Mouse (Mus musculus): ENCODE results near the gene Pex1. TPM values are rescaled to one million over a fixed set of nuclear protein-coding genes. Genes with fewer than 3 reads are reported as not detected.
"Not testable (repeated sequence)": the region's sequence is repeated elsewhere in the genome, so short reads cannot be mapped to it uniquely, and the experiment has no call there.

Pex1 gene
- total RNA-seq, 2 experiments from 2014 or later, result 10.4 to 11.6 TPM

DNA sequence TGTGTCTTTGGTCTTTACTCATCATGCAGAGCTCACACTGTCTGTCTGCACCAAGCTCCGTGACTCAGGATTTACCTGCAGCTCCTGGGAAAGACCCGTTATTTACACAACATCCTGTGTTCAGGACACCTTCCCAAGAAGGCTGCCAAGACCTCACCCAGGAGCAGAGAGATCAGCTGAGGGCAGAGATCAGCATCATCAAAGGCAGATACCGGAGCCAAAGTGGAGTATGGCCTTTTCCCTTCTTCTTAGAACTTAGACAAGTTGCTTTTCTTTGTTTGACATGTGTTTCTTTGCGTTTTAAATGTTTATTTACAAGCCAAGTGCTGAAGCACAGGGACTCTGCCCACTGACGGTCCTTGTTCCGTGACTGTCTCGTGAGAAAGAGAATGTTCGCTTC lies 39.4 kb downstream of the Pex1 start:
- no peak for DNase-seq (ENCODE audit: low spot score in 2 of 2)

DNA sequence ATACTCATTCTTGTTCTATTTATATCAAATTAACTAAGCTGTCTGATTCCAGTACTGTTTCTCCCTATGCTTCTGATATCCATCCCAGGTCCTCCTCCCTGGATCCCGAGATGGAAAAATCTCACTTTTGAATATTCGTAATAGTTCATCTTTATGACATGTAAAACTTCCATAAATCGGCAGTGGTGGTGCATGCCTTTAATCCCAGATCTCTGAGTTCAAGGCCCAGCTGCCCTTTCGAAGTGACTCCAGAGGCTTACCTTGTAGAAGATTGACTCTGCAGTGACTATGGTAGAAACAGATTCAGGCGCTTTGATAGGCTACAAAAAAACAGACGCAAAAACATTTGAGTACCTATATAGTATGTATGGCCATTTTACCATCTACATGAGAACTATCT lies 48.8 kb downstream of the Pex1 start:
- DNase-seq (ENCODE audit: low spot score in 2 of 2), result no peak

- DNase-seq (ENCODE audit: low spot score in 2 of 2), result no peak
These were observed 49.5 kb downstream of the Pex1 start for GRCm38 (mm10) chr5:3645326-3645725.

DNA sequence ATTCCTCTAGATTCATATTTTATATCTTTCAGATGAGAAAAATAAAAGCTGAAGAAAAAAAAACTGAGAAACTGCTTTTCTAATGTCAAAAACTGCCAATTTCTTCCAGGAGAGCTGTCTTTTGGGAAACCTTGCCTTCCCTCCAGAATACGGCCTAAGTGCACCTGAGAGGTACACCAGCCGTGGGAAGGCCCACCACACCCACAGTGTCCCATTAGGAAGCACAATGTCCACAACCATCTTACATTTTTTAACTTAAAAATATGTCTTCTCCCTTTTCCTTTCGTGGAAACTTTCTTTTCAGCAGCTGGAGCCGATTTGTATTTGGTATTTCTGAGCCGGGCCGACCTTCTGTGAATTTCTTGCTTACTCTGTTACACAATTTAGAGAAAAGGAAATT lies 50.7 kb downstream of the Pex1 start:
- DNase-seq (ENCODE audit: low spot score in 2 of 2), result no peak

GRCm38 (mm10) chr5:3646991-3647707 lies 51.3 kb downstream of the Pex1 start:
- DNase-seq (ENCODE audit: low spot score in 2 of 2), result peak in 1 of 2 experiments; percentile 38

DNA sequence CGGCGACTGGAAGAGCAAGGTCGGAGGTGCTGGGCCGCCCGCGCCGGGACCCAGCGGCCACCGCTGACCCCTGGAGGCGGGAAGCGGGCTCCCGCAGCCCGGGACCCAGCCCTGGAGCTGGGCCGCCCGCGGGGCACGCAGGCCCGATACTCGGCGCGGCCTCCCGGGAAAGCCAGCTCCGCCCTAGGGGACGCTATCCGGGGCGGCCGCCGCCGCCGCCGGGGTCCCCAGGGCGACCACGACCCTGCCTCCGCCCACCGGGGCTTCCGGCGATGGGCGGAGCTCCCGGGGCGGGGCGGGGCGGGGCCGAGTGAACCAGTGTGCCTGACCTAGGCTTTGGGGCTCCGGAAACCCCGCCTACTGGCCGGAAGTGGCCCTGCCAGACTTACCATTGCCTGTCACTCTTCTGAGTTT lies 51.8 kb downstream of the Pex1 start:
- DNase-seq (ENCODE audit: low spot score in 2 of 2), result peak; percentile 51 to 84

DNA sequence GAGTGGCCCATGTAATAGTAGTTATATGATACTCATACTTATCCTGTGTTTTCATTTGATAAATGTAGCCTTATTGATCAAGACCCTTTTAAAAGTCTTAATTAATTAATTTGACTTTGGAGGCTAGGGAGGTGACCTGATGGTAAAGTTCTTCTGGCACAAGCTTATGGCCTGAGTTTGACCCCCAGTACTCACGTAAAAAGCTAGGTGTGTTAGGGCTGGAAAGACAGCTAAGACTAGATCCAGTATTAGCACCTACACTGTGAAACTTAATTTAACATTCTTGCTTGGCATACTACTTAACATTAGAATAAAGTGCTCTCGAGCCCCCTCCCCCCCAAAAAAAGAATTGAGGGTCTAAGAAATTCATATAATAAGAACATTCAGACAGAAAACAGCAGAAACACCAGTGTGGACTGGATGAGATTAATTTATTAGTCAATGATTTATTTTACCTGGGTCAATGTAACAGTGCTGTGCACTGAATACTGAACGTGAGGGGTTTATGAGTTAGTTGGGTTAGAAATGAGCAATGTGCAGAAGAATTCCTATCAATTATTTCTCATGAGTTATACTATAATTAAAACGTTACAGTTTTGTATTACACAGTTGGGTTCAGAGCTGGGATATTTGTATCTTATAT lies 52.5 kb downstream of the Pex1 start:
- DNase-seq (ENCODE audit: low spot score in 2 of 2), result no peak

DNA sequence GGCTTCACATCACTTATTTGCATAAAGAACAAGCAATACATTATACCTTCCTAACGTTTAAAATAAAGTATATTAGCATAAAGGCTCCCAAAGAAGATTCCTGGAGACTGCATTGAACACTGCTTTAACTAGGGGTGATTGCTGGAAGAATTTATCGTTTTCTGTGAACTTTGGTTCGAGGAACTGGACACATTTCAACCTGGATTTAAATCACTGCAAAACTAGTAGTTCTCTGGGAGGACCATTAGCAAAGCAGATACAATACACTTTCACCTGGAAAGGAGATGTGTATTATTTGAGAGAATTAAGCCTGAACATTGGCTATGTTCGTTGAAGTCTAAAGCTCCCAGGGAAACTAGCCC lies 53.0 kb downstream of the Pex1 start:
- DNase-seq (ENCODE audit: low spot score in 2 of 2), result no peak

DNA sequence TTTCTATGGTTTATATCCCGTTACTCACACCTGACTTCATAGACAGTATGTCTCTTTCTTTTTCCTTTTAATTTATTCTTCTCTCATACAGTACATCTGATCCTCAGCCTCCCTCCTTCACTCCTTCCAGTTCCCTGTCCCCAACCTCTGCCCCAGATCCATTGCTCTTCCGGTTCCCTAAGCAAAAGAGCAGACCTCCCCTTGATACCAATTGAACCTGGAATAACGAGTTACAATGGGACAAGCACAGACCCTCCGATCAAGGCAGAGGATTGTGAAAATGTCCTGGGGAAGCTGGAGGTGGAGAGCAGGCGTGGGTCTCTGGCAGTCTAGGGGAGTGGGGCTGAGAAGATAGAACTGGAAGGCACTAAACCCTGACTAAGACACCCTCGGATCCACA lies 55.0 kb downstream of the Pex1 start, which contains the start of gene Tmbim7:
Tmbim7 (plus strand) TSS at position 301 of the 400 bp plus-strand sequence.
- no peak for DNase-seq (ENCODE audit: low spot score in 2 of 2)

DNA sequence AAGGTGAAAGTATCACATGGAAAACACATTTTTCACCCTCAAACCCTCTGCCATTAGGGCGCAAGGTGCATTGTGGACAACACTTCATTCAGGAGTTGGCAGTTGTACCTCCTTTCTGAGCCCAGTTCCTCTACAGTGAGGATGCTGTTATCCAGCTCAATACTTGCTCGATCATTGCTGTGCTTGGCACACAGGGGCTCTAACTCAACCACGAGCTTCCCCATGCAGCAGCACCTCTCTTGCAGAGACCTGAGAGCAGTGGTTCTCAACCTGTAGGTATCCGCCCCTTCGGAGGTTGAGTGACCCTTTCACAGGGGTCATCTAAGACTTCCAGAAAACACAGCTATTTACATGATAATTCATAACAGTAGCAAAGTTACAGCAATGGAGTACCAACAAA lies 55.8 kb downstream of the Pex1 start:
- DNase-seq (ENCODE audit: low spot score in 2 of 2), result no peak

- DNase-seq (ENCODE audit: low spot score in 2 of 2), result not testable (repeated sequence)
These were observed 57.2 kb downstream of the Pex1 start for GRCm38 (mm10) chr5:3652903-3653575.

DNA sequence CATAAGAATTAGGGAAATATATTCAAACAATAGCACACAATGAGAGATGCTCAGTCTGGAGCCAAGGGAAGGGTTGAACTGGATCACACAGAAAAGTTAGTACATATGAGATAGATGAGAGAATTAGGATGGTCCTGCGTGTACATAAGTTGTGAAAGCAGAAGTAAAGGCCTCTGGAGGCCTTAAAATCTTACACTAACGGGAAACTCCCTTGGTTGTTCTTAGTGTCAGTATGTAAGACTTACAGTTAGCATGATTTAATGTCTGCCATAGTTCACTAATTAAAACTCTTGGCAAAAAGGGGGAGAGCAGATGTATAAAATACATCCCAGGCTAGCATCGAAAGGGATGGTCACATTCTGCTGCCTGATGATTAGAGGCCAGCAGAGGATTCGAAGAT lies 57.9 kb downstream of the Pex1 start:
- no peak for DNase-seq (ENCODE audit: low spot score in 2 of 2)

- DNase-seq (ENCODE audit: low spot score in 2 of 2), result no peak
These were observed 61.2 kb downstream of the Pex1 start, which contains the start of gene Gatad1 for GRCm38 (mm10) chr5:3657085-3657484. Gene Gatad1 (minus strand): TSS chr5:3657185.

- no peak for DNase-seq (ENCODE audit: low spot score in 2 of 2)
These were observed 69.4 kb downstream of the Pex1 start for GRCm38 (mm10) chr5:3665225-3665624.

GRCm38 (mm10) chr5:3666585-3666984 lies 70.7 kb downstream of the Pex1 start:
- DNase-seq (ENCODE audit: low spot score in 2 of 2), result no peak

DNA sequence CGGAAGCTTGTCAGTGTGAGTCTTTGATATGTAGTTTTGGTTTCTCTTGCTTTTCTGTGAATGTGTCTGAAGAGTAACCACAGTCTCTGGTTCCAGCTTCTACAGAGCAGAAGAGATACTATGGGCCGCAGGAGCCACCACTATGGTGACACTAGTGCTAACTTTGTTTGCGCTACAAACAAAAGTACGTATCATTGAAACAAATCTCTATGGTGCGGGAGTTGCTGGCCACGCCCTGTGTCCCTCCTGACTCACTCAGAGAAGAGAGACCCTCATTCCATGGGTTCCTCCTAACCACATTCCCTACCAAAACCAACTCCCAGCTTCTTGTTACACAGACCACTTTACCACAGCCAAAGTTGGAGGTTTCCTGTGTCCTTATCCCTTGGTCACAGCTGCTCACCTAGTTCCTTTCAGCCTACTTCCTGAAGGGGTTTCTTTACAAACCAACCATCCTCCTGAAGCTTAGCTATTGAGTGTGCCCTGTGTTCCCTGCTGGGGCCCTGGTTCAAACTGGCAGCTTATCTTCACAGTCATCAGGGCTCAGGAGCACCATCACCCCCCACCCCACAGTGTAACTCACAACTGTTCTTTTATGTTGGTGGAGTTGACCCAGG lies 74.2 kb downstream of the Pex1 start:
- no peak for DNase-seq (ENCODE audit: low spot score in 2 of 2)

Small RNAs within 50 kb of the gene (microRNA-seq; reads per million reads assigned to microRNA genes)
- not detected for gene Gm26238

Other genes with a start within 250 kb of the Pex1 start
- gene Fam133b, start 52.2 kb upstream of the Pex1 start, total RNA-seq (2021), result 10 to 100 TPM; 26.9 to 33.7 TPM
- 10 to 100 TPM in 1 of 2 experiments, 1 to 10 TPM in 1; 7.1 to 10.4 TPM for gene 1700109H08Rik, start 24.5 kb upstream of the Pex1 start, total RNA-seq (2021)
- gene Rbm48, start 519 bp downstream of the Pex1 start, total RNA-seq (2021), result 1 to 10 TPM; 7.4 to 7.6 TPM
- gene Tmbim7, start 55.1 kb downstream of the Pex1 start, total RNA-seq (2021), result not detected
- 10 to 100 TPM; 80.8 to 99.8 TPM for gene Gatad1, start 61.1 kb downstream of the Pex1 start, total RNA-seq (2021)
- 10 to 100 TPM; 33.9 to 34.9 TPM for gene Ankib1, start 206.9 kb downstream of the Pex1 start, total RNA-seq (2021)
- 10 to 100 TPM; 26.1 to 34.0 TPM for gene Krit1, start 207.1 kb downstream of the Pex1 start, total RNA-seq (2021)
- not detected for gene Lrrd1, start 249.1 kb downstream of the Pex1 start, total RNA-seq (2021)